27 mouse cellular contexts compared by ENCODE assay signal in the genomic region with DNA sequence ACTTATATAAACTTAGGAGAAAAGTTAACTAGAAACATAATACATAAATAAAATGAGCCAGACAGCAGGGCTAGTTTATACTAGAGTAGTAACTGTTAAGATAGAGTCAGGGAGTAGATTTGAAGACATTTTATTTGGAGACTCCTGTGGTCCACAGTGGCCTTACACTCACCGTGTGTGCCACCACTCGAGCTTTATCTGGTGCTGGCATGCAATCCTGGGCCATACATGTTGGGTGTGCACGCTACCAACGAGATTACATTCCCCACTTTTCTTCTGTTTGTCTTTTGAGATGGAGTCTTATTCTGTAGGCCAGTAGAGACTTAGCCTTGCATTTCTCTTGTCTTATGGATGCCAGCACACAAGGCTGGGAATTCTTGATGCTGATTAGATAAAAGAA. TPM values are rescaled to one million over a fixed set of nuclear protein-coding genes. Genes with fewer than 3 reads are reported as not detected.
DNase-seq lines count a peak whose midpoint lies in the region; ATAC-seq and TF ChIP-seq lines count a peak whose summit lies in the region.
"Had no signal": no experiment of that assay in that cellular context is flagged by ENCODE, and none has a peak within 500 bp of the region (broad histone marks: within the 10 kb centered on the region; RNA-seq: fewer than 3 reads in every experiment).

No protein-coding gene starts in this region.

- DNase-seq in heart, embryonic 10.5 days (ENCODE audit: low spot score) = peak; percentile 25
- DNase-seq: adrenal gland, adult 2 months; adrenal gland, adult 8-10 months; adrenal gland, postnatal 10 days; adrenal gland, postnatal 14 days; adrenal gland, postnatal 25 days; adrenal gland, postnatal 36 days; B cell, adult 2 months; cerebellum, adult 11 months; cerebellum, adult 11-12 months; cerebellum, adult 18-20 months had no signal

- no peaks in the 10 kb centered on the region for H3K27me3 ChIP-seq in heart, embryonic 10.5 days (ENCODE audit: insufficient read depth, poor library complexity, severe bottlenecking)
- no peaks in the 10 kb centered on the region for H3K27me3 ChIP-seq in heart, embryonic 11.5 days (ENCODE audit: control insufficient read depth, insufficient read depth, low read length)
- H3K27me3 ChIP-seq in liver, embryonic 12.5 days (replicated peaks) = no peaks in the 10 kb centered on the region
- no peaks in the 10 kb centered on the region for H3K27me3 ChIP-seq in intestine, postnatal 0 days (replicated peaks; ENCODE audit: control insufficient read depth, insufficient read depth, low read length)
- H3K27me3 ChIP-seq: CH12.LX, Patski had no signal

- TF ChIP-seq CTCF in intestine, postnatal 0 days (IDR thresholded peaks at IDR 0.05; ENCODE audit: low read depth) = no peak

- no peaks in the 10 kb centered on the region for H3K9me3 ChIP-seq in heart, embryonic 10.5 days
- H3K9me3 ChIP-seq in heart, embryonic 11.5 days (replicated peaks; ENCODE audit: control insufficient read depth, low read length) = no peaks in the 10 kb centered on the region
- H3K9me3 ChIP-seq in liver, embryonic 12.5 days (replicated peaks) = no peaks in the 10 kb centered on the region
- H3K9me3 ChIP-seq in intestine, postnatal 0 days (ENCODE audit: control insufficient read depth) = no peaks in the 10 kb centered on the region
- H3K9me3 ChIP-seq: G1E had no signal

- ATAC-seq in heart, embryonic 11.5 days (replicated peaks; ENCODE audit: insufficient number of reproducible peaks, low FRiP score, low TSS enrichment) = no peak
- ATAC-seq in erythroblast, adult 5-6 weeks (replicated peaks; ENCODE audit: low FRiP score, poor library complexity, severe bottlenecking) = 0 out of 2 replicates have a peak, but pooled peaks have one; percentile 62
- peak; percentile 57; the same call in 1 of the 2 replicates for ATAC-seq in erythroid progenitor cell, adult 5-6 weeks (replicated peaks; ENCODE audit: low FRiP score, poor library complexity, severe bottlenecking)
- ATAC-seq in liver, embryonic 12.5 days = no peak
- ATAC-seq in intestine, postnatal 0 days = no peak
- ATAC-seq: activated CD4-positive, CD25-positive, alpha-beta regulatory T cell, adult 4 months; CD4-positive, CD25-positive, alpha-beta regulatory T cell, adult 4 months; Patski had no signal

- H3K4me1 ChIP-seq in heart, embryonic 10.5 days = peaks cover 11% of the 10 kb centered on the region; the same call in 1 of the 2 replicates
- H3K4me1 ChIP-seq in heart, embryonic 11.5 days (ENCODE audit: control insufficient read depth, insufficient read depth, low read length) = peaks cover 8% of the 10 kb centered on the region; the same call in 1 of the 2 replicates
- H3K4me1 ChIP-seq in liver, embryonic 12.5 days = no peaks in the 10 kb centered on the region
- H3K4me1 ChIP-seq in intestine, postnatal 0 days (replicated peaks; ENCODE audit: control insufficient read depth, insufficient read depth, low read length) = no peaks in the 10 kb centered on the region

- no peaks in the 10 kb centered on the region for H3K36me3 ChIP-seq in heart, embryonic 10.5 days
- no peaks in the 10 kb centered on the region for H3K36me3 ChIP-seq in heart, embryonic 11.5 days (ENCODE audit: control insufficient read depth, insufficient read depth, low read length)
- H3K36me3 ChIP-seq in liver, embryonic 12.5 days = no peaks in the 10 kb centered on the region
- no peaks in the 10 kb centered on the region for H3K36me3 ChIP-seq in intestine, postnatal 0 days (ENCODE audit: control insufficient read depth, insufficient read depth)
- H3K36me3 ChIP-seq: G1E had no signal

- H3K4me2 ChIP-seq in heart, embryonic 11.5 days = no peak overlapping the region
- H3K4me2 ChIP-seq in liver, embryonic 12.5 days = no peak overlapping the region
- H3K4me2 ChIP-seq in intestine, postnatal 0 days (replicated peaks; ENCODE audit: low read depth) = no peak overlapping the region

- WGBS in heart, embryonic 10.5 days = 82% methylated on average over 4 of the region's 4 CpGs
- 77% methylated on average over 4 of the region's 4 CpGs for WGBS in heart, embryonic 11.5 days (ENCODE audit: insufficient replicate concordance)
- 58% methylated on average over 4 of the region's 4 CpGs for WGBS in liver, embryonic 12.5 days (ENCODE audit: insufficient replicate concordance)
- WGBS in intestine, postnatal 0 days = 91% methylated on average over 4 of the region's 4 CpGs

- no peak overlapping the region for H3K27ac ChIP-seq in heart, embryonic 10.5 days
- H3K27ac ChIP-seq in heart, embryonic 11.5 days (ENCODE audit: low read depth, low read length) = no peak overlapping the region
- H3K27ac ChIP-seq in liver, embryonic 12.5 days = no peak overlapping the region
- H3K27ac ChIP-seq in intestine, postnatal 0 days (ENCODE audit: low read depth, low read length) = no peak overlapping the region

- no peak overlapping the region for H3K4me3 ChIP-seq in heart, embryonic 10.5 days
- H3K4me3 ChIP-seq in heart, embryonic 11.5 days (ENCODE audit: low read depth, low read length) = no peak overlapping the region
- no peak overlapping the region for H3K4me3 ChIP-seq in liver, embryonic 12.5 days
- no peak overlapping the region for H3K4me3 ChIP-seq in intestine, postnatal 0 days (ENCODE audit: low read depth, low read length)

- no peak overlapping the region for H3K9ac ChIP-seq in heart, embryonic 11.5 days (ENCODE audit: low read depth, low read length)
- H3K9ac ChIP-seq in liver, embryonic 12.5 days = no peak overlapping the region
- H3K9ac ChIP-seq in intestine, postnatal 0 days (ENCODE audit: low read depth, low read length) = no peak overlapping the region

RNA-seq across cellular contexts. Expression of a gene that starts 24.0 kb away (rescaled TPM):
- polyA plus RNA-seq in heart, embryonic 10.5 days (2016; fragmentation: Nextera tagmentation; extraction: Ambion mirVana) = 14.2 and 22.7 TPM in 2 replicates
- polyA plus RNA-seq in heart, embryonic 11.5 days (2014; fragmentation: Nextera tagmentation; extraction: Ambion mirVana) = 17.5 and 19.0 TPM in 2 replicates
- total RNA-seq in erythroblast, adult 5-6 weeks (2015; ENCODE audit: low replicate concordance) = not detected in 2 replicates
- total RNA-seq in erythroblast, adult 5-6 weeks (2017; ENCODE audit: low replicate concordance) = not detected in 2 replicates
- not detected in 2 replicates for total RNA-seq in erythroid progenitor cell, adult 5-6 weeks (2015; ENCODE audit: low replicate concordance)
- 0.51 TPM in 1 of 2 replicates, not detected in the other for total RNA-seq in erythroid progenitor cell, adult 5-6 weeks (2017; ENCODE audit: low replicate concordance)
- 0.05 and 0.08 TPM in 2 replicates for polyA plus RNA-seq in liver, embryonic 12.5 days (2016; fragmentation: Nextera tagmentation; extraction: Ambion mirVana)
- 0.33 and 0.55 TPM in 2 replicates for polyA plus RNA-seq in intestine, postnatal 0 days (2015; fragmentation: Nextera tagmentation; extraction: Ambion mirVana)
- total RNA-seq: ES-E14, G1E, MEL had no signal
- polyA plus RNA-seq: adrenal gland, adult 2 months; G1E; Patski had no signal

RNA-seq across cellular contexts. Expression of a gene that starts 32.3 kb away (rescaled TPM):
- not detected in 2 replicates for polyA plus RNA-seq in heart, embryonic 10.5 days (2016; fragmentation: Nextera tagmentation; extraction: Ambion mirVana)
- not detected in 2 replicates for polyA plus RNA-seq in heart, embryonic 11.5 days (2014; fragmentation: Nextera tagmentation; extraction: Ambion mirVana)
- not detected in 2 replicates for total RNA-seq in erythroblast, adult 5-6 weeks (2015; ENCODE audit: low replicate concordance)
- total RNA-seq in erythroblast, adult 5-6 weeks (2017; ENCODE audit: low replicate concordance) = not detected in 2 replicates
- 14.3 TPM in 1 of 2 replicates, not detected in the other for total RNA-seq in erythroid progenitor cell, adult 5-6 weeks (2015; ENCODE audit: low replicate concordance)
- 5.5 TPM in 1 of 2 replicates, not detected in the other for total RNA-seq in erythroid progenitor cell, adult 5-6 weeks (2017; ENCODE audit: low replicate concordance)
- not detected in 2 replicates for polyA plus RNA-seq in liver, embryonic 12.5 days (2016; fragmentation: Nextera tagmentation; extraction: Ambion mirVana)
- not detected in 2 replicates for polyA plus RNA-seq in intestine, postnatal 0 days (2015; fragmentation: Nextera tagmentation; extraction: Ambion mirVana)
- total RNA-seq: adrenal gland, adult 18-20 months; adrenal gland, adult 2 months; adrenal gland, adult 8-10 months; adrenal gland, postnatal 10 days; adrenal gland, postnatal 14 days; adrenal gland, postnatal 25 days; adrenal gland, postnatal 36 days; adrenal gland, postnatal 4 days; CH12.LX; G1E; MEL had no signal
- polyA plus RNA-seq: activated CD4-positive, CD25-positive, alpha-beta regulatory T cell, adult 4 months; adrenal gland, adult 2 months; brain, embryonic 14.5 days; C2C12; CD4-positive, CD25-positive, alpha-beta regulatory T cell, adult 4 months; G1E; Patski had no signal

Comparison
In these comparisons a context has a peak if more than half of its experiments do, and no peak if none do; other contexts are left out.
1. ATAC-seq: peak in erythroblast, adult 5-6 weeks (single experiment) and erythroid progenitor cell, adult 5-6 weeks (single experiment); none in heart, embryonic 11.5 days (single experiment), liver, embryonic 12.5 days (single experiment) and intestine, postnatal 0 days (single experiment).